Mouse (Mus musculus) heart, adult 2 months (tissue): ENCODE data around the gene Lmntd1.

Source experiments
- CTCF ChIP-seq: fragments of 200-600 bp; IDR thresholded peaks from 2 replicates; pipeline ENCODE4 v1.8.1; 2022; ENCODE audit warnings: antibody characterized with exemption, mild to moderate bottlenecking, moderate library complexity
- EP300 ChIP-seq: fragments of 200-500 bp; IDR thresholded peaks from 2 replicates; pipeline ENCODE4 v1.6.1; 2011; ENCODE audit warnings: low read depth, low read length, control low read depth; ENCODE audit not compliant: insufficient read depth
- POLR2A ChIP-seq: fragments of 200-500 bp; IDR thresholded peaks from 2 replicates; pipeline ENCODE4 v1.6.1; 2011; ENCODE audit warnings: mild to moderate bottlenecking, low read depth, low read length, control low read depth; ENCODE audit not compliant: insufficient read depth

GRCm38 (mm10) chr6:145656740-145657591 lies 42.8 kb upstream of the Lmntd1 start:
- TF ChIP-seq CTCF (peak; percentile 48), POLR2A (no peak), EP300 (no peak)
